Mouse (Mus musculus): Measurements from ENCODE around the gene Nfil3. TPM values are rescaled to one million over a fixed set of nuclear protein-coding genes. Genes with fewer than 3 reads are reported as not detected.

Gene Nfil3
- total RNA-seq, 2 experiments from 2014 or later = 12.2 to 13.8 TPM

- intact Hi-C loops (cut with DNase I) = loop anchor here (10.0 kb wide), 1 partner anchor 151 kb away; no protein-coding TSS in a partner anchor
- no peak for DNase-seq (ENCODE audit: low spot score in 2 of 2)
Observed at GRCm38 (mm10) chr13:52986215-52986780, 5.4 kb upstream of the Nfil3 start.

- DNase-seq (ENCODE audit: low spot score in 2 of 2) = no peak
- intact Hi-C loops (cut with DNase I) = loop anchor here (10.0 kb wide), 1 partner anchor 151 kb away; no protein-coding TSS in a partner anchor
Observed at GRCm38 (mm10) chr13:52985508-52986214, 4.8 kb upstream of the Nfil3 start.

- DNase-seq (ENCODE audit: low spot score in 2 of 2) = peak; percentile 91 to 94
- intact Hi-C loops (cut with DNase I) = loop anchor here (2.0 to 10.0 kb wide), 5 partner anchors 105 to 332 kb away; no protein-coding TSS in a partner anchor
Observed at GRCm38 (mm10) chr13:52982703-52983102, 1.8 kb upstream of the Nfil3 start.

- DNase-seq (ENCODE audit: low spot score in 2 of 2) = peak; percentile 49 to 65
- intact Hi-C loops (cut with DNase I) = loop anchor here (1.0 to 10.0 kb wide), 7 partner anchors 53 to 331 kb away; partner anchors contain the start of gene Auh
Observed at GRCm38 (mm10) chr13:52981441-52982281, 788 bp upstream of the Nfil3 start.

- peak; percentile 77 to 87 for DNase-seq (ENCODE audit: low spot score in 2 of 2)
- intact Hi-C loops (cut with DNase I) = loop anchor here (2.0 to 10.0 kb wide), 4 partner anchors 52 to 146 kb away; partner anchors contain the start of gene Auh
Observed at GRCm38 (mm10) chr13:52980211-52980950, 492 bp downstream of the Nfil3 start.

- DNase-seq (ENCODE audit: low spot score in 2 of 2) = peak; percentile 15 to 78
- intact Hi-C loops (cut with DNase I) = loop anchor here (2.0 to 10.0 kb wide), 4 partner anchors 51 to 145 kb away; partner anchors contain the start of gene Auh
Observed at GRCm38 (mm10) chr13:52979331-52980051, 1.4 kb downstream of the Nfil3 start.

GRCm38 (mm10) chr13:52978321-52978981, 2.4 kb downstream of the Nfil3 start:
- peak in 1 of 2 experiments; percentile 27 for DNase-seq (ENCODE audit: low spot score in 2 of 2)
- intact Hi-C loops (cut with DNase I) = no loop called here

- intact Hi-C loops (cut with DNase I) = no loop called here
- no peak for DNase-seq (ENCODE audit: low spot score in 2 of 2)
Observed at GRCm38 (mm10) chr13:52977757-52978156, 3.1 kb downstream of the Nfil3 start.

GRCm38 (mm10) chr13:52977221-52977609, 3.7 kb downstream of the Nfil3 start:
- intact Hi-C loops (cut with DNase I) = no loop called here
- no peak for DNase-seq (ENCODE audit: low spot score in 2 of 2)

- no peak for DNase-seq (ENCODE audit: low spot score in 2 of 2)
- intact Hi-C loops (cut with DNase I) = no loop called here
Observed at GRCm38 (mm10) chr13:52976510-52977220, 4.2 kb downstream of the Nfil3 start.

GRCm38 (mm10) chr13:52976130-52976509, 4.8 kb downstream of the Nfil3 start:
- no peak for DNase-seq (ENCODE audit: low spot score in 2 of 2)
- intact Hi-C loops (cut with DNase I) = no loop called here

- intact Hi-C loops (cut with DNase I) = no loop called here
Observed at GRCm38 (mm10) chr13:52974676-52975075, 6.2 kb downstream of the Nfil3 start.

GRCm38 (mm10) chr13:52973427-52973826, 7.4 kb downstream of the Nfil3 start:
- intact Hi-C loops (cut with DNase I) = no loop called here
- no peak for DNase-seq (ENCODE audit: low spot score in 2 of 2)

More at GRCm38 (mm10) chr13:52974676-52975075, 6.2 kb downstream of the Nfil3 start:
- DNase-seq (ENCODE audit: low spot score in 2 of 2) = no peak

GRCm38 (mm10) chr13:52972626-52973025, 8.2 kb downstream of the Nfil3 start:
- intact Hi-C loops (cut with DNase I) = no loop called here

GRCm38 (mm10) chr13:52970876-52971275, 10.0 kb downstream of the Nfil3 start:
- intact Hi-C loops (cut with DNase I) = no loop called here
- DNase-seq (ENCODE audit: low spot score in 2 of 2) = no peak

More at GRCm38 (mm10) chr13:52972626-52973025, 8.2 kb downstream of the Nfil3 start:
- DNase-seq (ENCODE audit: low spot score in 2 of 2) = no peak

- intact Hi-C loops (cut with DNase I) = no loop called here
- no peak for DNase-seq (ENCODE audit: low spot score in 2 of 2)
Observed at GRCm38 (mm10) chr13:52962922-52963321, 18.0 kb downstream of the Nfil3 start.

GRCm38 (mm10) chr13:52962361-52962760, 18.5 kb downstream of the Nfil3 start:
- no peak for DNase-seq (ENCODE audit: low spot score in 2 of 2)
- intact Hi-C loops (cut with DNase I) = no loop called here

All from left cerebral cortex, postnatal 14 days (tissue).